Mouse (Mus musculus): ENCODE results near the gene Alpi. TPM values are rescaled to one million over a fixed set of nuclear protein-coding genes. Genes with fewer than 3 reads are reported as not detected.

The Alpi gene
- not detected for polyA plus RNA-seq (2014; fragmentation: Illumina TruSeq; extraction: RNeasy Lipid Tissue Mini Kit (QIAGEN cat#74804); ENCODE audit: low read depth, low replicate concordance)

GRCm38 (mm10) chr1:87101411-87101810, at the start of gene Alpi:
TSS of gene Alpi (minus strand) at chr1:87101606.

GRCm38 (mm10) chr1:87124673-87125072, 23.3 kb upstream of the Alpi start, which contains the start of gene Akp3:
TSS of gene Akp3 (plus strand) at chr1:87124973.

GRCm38 (mm10) chr1:87089828-87090227, 11.6 kb downstream of the Alpi start, which contains the start of gene Alppl2:
TSS of gene Alppl2 (minus strand) at chr1:87089928.

Other genes starting within 250 kb of the Alpi start
- gene Alppl2, start 11.7 kb downstream of the Alpi start, polyA plus RNA-seq (2014; fragmentation: Illumina TruSeq; extraction: RNeasy Lipid Tissue Mini Kit (QIAGEN cat#74804); ENCODE audit: low read depth, low replicate concordance): not detected
- gene Akp3, start 23.4 kb upstream of the Alpi start, polyA plus RNA-seq (2014; fragmentation: Illumina TruSeq; extraction: RNeasy Lipid Tissue Mini Kit (QIAGEN cat#74804); ENCODE audit: low read depth, low replicate concordance): not detected
- gene Ecel1, start 54.9 kb upstream of the Alpi start, polyA plus RNA-seq (2014; fragmentation: Illumina TruSeq; extraction: RNeasy Lipid Tissue Mini Kit (QIAGEN cat#74804); ENCODE audit: low read depth, low replicate concordance): not detected
- gene Prss56, start 81.7 kb upstream of the Alpi start, polyA plus RNA-seq (2014; fragmentation: Illumina TruSeq; extraction: RNeasy Lipid Tissue Mini Kit (QIAGEN cat#74804); ENCODE audit: low read depth, low replicate concordance): not detected
- gene Chrnd, start 89.0 kb upstream of the Alpi start, polyA plus RNA-seq (2014; fragmentation: Illumina TruSeq; extraction: RNeasy Lipid Tissue Mini Kit (QIAGEN cat#74804); ENCODE audit: low read depth, low replicate concordance): not detected
- gene Chrng, start 103.1 kb upstream of the Alpi start, polyA plus RNA-seq (2014; fragmentation: Illumina TruSeq; extraction: RNeasy Lipid Tissue Mini Kit (QIAGEN cat#74804); ENCODE audit: low read depth, low replicate concordance): not detected
- 32.0 TPM for gene Eif4e2, start 112.3 kb upstream of the Alpi start, polyA plus RNA-seq (2014; fragmentation: Illumina TruSeq; extraction: RNeasy Lipid Tissue Mini Kit (QIAGEN cat#74804); ENCODE audit: low read depth, low replicate concordance)
- gene Efhd1, start 162.8 kb upstream of the Alpi start, polyA plus RNA-seq (2014; fragmentation: Illumina TruSeq; extraction: RNeasy Lipid Tissue Mini Kit (QIAGEN cat#74804); ENCODE audit: low read depth, low replicate concordance): 552 TPM
- gene Gigyf2, start 225.4 kb upstream of the Alpi start, polyA plus RNA-seq (2014; fragmentation: Illumina TruSeq; extraction: RNeasy Lipid Tissue Mini Kit (QIAGEN cat#74804); ENCODE audit: low read depth, low replicate concordance): 121 TPM